Mouse (Mus musculus): Measurements from ENCODE around the gene Slco1a6. TPM values are rescaled to one million over a fixed set of nuclear protein-coding genes. Genes with fewer than 3 reads are reported as not detected.
"Not testable (repeated sequence)": the region's sequence is repeated elsewhere in the genome, so short reads cannot be mapped to it uniquely, and the experiment has no call there.

Slco1a6 gene
- polyA plus RNA-seq, 1 experiment from 2014 or later: 2.9 TPM

GRCm38 (mm10) chr6:142161171-142161570 lies 47.1 kb downstream of the Slco1a6 start:
- H3K4me1 ChIP-seq: no peaks in the 10 kb centered on the region
- H3K4me2 ChIP-seq: no peak overlapping the region
- no peaks in the 10 kb centered on the region for H3K27me3 ChIP-seq
- no peaks in the 10 kb centered on the region for H3K36me3 ChIP-seq
- no peaks in the 10 kb centered on the region for H3K9me3 ChIP-seq (replicated peaks)
- H3K27ac ChIP-seq: no peak overlapping the region
- 0 out of 2 replicates have a peak, but pooled peaks have one; percentile 29 for ATAC-seq (replicated peaks; ENCODE audit: low FRiP score)
- no peak overlapping the region for H3K4me3 ChIP-seq (replicated peaks)
- H3K9ac ChIP-seq: no peak overlapping the region
- WGBS: 84% methylated on average over 2 of the region's 2 CpGs

GRCm38 (mm10) chr6:142154081-142154480 lies 54.2 kb downstream of the Slco1a6 start:
- H3K36me3 ChIP-seq; H3K27ac ChIP-seq; H3K4me1 ChIP-seq; H3K9me3 ChIP-seq (replicated peaks); H3K27me3 ChIP-seq; H3K9ac ChIP-seq; ATAC-seq (replicated peaks; ENCODE audit: low FRiP score); H3K4me3 ChIP-seq (replicated peaks); H3K4me2 ChIP-seq: not testable (repeated sequence)
- 89% methylated on average over 3 of the region's 10 CpGs for WGBS

GRCm38 (mm10) chr6:142148371-142148770 lies 60.0 kb downstream of the Slco1a6 start:
- Histone ChIP-seq H3K4me1 (no peaks in the 10 kb centered on the region), H3K27me3 (no peaks in the 10 kb centered on the region), H3K9me3 (replicated peaks) (no peaks in the 10 kb centered on the region), H3K27ac (no peak overlapping the region), H3K36me3 (no peaks in the 10 kb centered on the region), H3K4me3 (replicated peaks) (no peak overlapping the region), H3K4me2 (no peak overlapping the region), H3K9ac (no peak overlapping the region)
- ATAC-seq (replicated peaks; ENCODE audit: low FRiP score): no peak
- 84% methylated on average over 1 of the region's 1 CpGs for WGBS

GRCm38 (mm10) chr6:142111667-142112305 lies 96.5 kb downstream of the Slco1a6 start:
- WGBS: 67% methylated on average over 3 of the region's 3 CpGs
- H3K9me3 ChIP-seq (replicated peaks): no peaks in the 10 kb centered on the region
- H3K4me1 ChIP-seq: 0 out of 2 replicates have a peak, but pooled peaks cover 4% of the 10 kb centered on the region
- no peak overlapping the region for H3K4me2 ChIP-seq
- peak; percentile 95 for ATAC-seq (replicated peaks; ENCODE audit: low FRiP score)
- H3K36me3 ChIP-seq: no peaks in the 10 kb centered on the region
- H3K27me3 ChIP-seq: no peaks in the 10 kb centered on the region
- H3K27ac ChIP-seq: no peak overlapping the region
- H3K4me3 ChIP-seq (replicated peaks): no peak overlapping the region
- H3K9ac ChIP-seq: no peak overlapping the region

GRCm38 (mm10) chr6:142091126-142091525 lies 117.2 kb downstream of the Slco1a6 start:
- no peak overlapping the region for H3K27ac ChIP-seq
- no peak overlapping the region for H3K4me2 ChIP-seq
- no peaks in the 10 kb centered on the region for H3K36me3 ChIP-seq
- H3K4me1 ChIP-seq: no peaks in the 10 kb centered on the region
- ATAC-seq (replicated peaks; ENCODE audit: low FRiP score): no peak
- 89% methylated on average over 3 of the region's 3 CpGs for WGBS
- no peaks in the 10 kb centered on the region for H3K9me3 ChIP-seq (replicated peaks)
- H3K9ac ChIP-seq: no peak overlapping the region
- H3K27me3 ChIP-seq: no peaks in the 10 kb centered on the region
- no peak overlapping the region for H3K4me3 ChIP-seq (replicated peaks)

GRCm38 (mm10) chr6:142058281-142058680 lies 150.0 kb downstream of the Slco1a6 start:
- H3K4me2 ChIP-seq; H3K36me3 ChIP-seq; ATAC-seq (replicated peaks; ENCODE audit: low FRiP score); H3K9ac ChIP-seq; H3K27me3 ChIP-seq; H3K27ac ChIP-seq; H3K4me1 ChIP-seq; H3K9me3 ChIP-seq (replicated peaks); H3K4me3 ChIP-seq (replicated peaks): not testable (repeated sequence)
- 85% methylated on average over 3 of the region's 3 CpGs for WGBS

GRCm38 (mm10) chr6:142047689-142048088 lies 160.6 kb downstream of the Slco1a6 start:
- Histone ChIP-seq H3K4me1 (no peaks in the 10 kb centered on the region), H3K9me3 (replicated peaks) (no peaks in the 10 kb centered on the region), H3K27me3 (no peaks in the 10 kb centered on the region), H3K36me3 (no peaks in the 10 kb centered on the region), H3K9ac (no peak overlapping the region), H3K4me3 (replicated peaks) (no peak overlapping the region), H3K4me2 (no peak overlapping the region), H3K27ac (no peak overlapping the region)
- 83% methylated on average over 1 of the region's 1 CpGs for WGBS
- ATAC-seq (replicated peaks; ENCODE audit: low FRiP score): no peak

- no peak overlapping the region for H3K4me3 ChIP-seq (replicated peaks)
- H3K9me3 ChIP-seq (replicated peaks): no peaks in the 10 kb centered on the region
- no peaks in the 10 kb centered on the region for H3K27me3 ChIP-seq
- no peak for ATAC-seq (replicated peaks; ENCODE audit: low FRiP score)
- H3K9ac ChIP-seq: no peak overlapping the region
- 92% methylated on average over 2 of the region's 2 CpGs for WGBS
- no peaks in the 10 kb centered on the region for H3K36me3 ChIP-seq
- H3K27ac ChIP-seq: no peak overlapping the region
- H3K4me1 ChIP-seq: no peaks in the 10 kb centered on the region
- H3K4me2 ChIP-seq: no peak overlapping the region
Observed at GRCm38 (mm10) chr6:142045746-142046145, 162.6 kb downstream of the Slco1a6 start.

GRCm38 (mm10) chr6:142041896-142042295 lies 166.4 kb downstream of the Slco1a6 start:
- Histone ChIP-seq H3K4me1 (0 out of 2 replicates have a peak, but pooled peaks cover 2% of the 10 kb centered on the region), H3K4me2 (no peak overlapping the region), H3K9ac (no peak overlapping the region), H3K4me3 (replicated peaks) (no peak overlapping the region), H3K27me3 (no peaks in the 10 kb centered on the region), H3K9me3 (replicated peaks) (no peaks in the 10 kb centered on the region), H3K27ac (no peak overlapping the region), H3K36me3 (no peaks in the 10 kb centered on the region)
- WGBS: 87% methylated on average over 3 of the region's 3 CpGs
- ATAC-seq (replicated peaks; ENCODE audit: low FRiP score): no peak

- 39% methylated on average over 16 of the region's 16 CpGs for WGBS
- ATAC-seq (replicated peaks; ENCODE audit: low FRiP score): peak; percentile 86
Observed at GRCm38 (mm10) chr6:142040306-142041175, 167.8 kb downstream of the Slco1a6 start.

GRCm38 (mm10) chr6:142035771-142036170 lies 172.6 kb downstream of the Slco1a6 start:
- Histone ChIP-seq H3K9me3 (replicated peaks) (no peaks in the 10 kb centered on the region), H3K9ac (no peak overlapping the region), H3K4me1 (0 out of 2 replicates have a peak, but pooled peaks cover 2% of the 10 kb centered on the region), H3K36me3 (no peaks in the 10 kb centered on the region), H3K4me3 (replicated peaks) (no peak overlapping the region), H3K4me2 (no peak overlapping the region), H3K27ac (no peak overlapping the region), H3K27me3 (no peaks in the 10 kb centered on the region)
- ATAC-seq (replicated peaks; ENCODE audit: low FRiP score): no peak
- 78% methylated on average over 2 of the region's 2 CpGs for WGBS

More at GRCm38 (mm10) chr6:142040306-142041175, 167.8 kb downstream of the Slco1a6 start:
- Histone ChIP-seq H3K4me1 (0 out of 2 replicates have a peak, but pooled peaks cover 2% of the 10 kb centered on the region), H3K4me2 (peak overlapping the region; percentile 29; the same call in 1 of the 2 replicates), H3K4me3 (replicated peaks) (no peak overlapping the region), H3K27me3 (no peaks in the 10 kb centered on the region), H3K9ac (no peak overlapping the region), H3K27ac (peak overlapping the region; percentile 56; the same call in 1 of the 2 replicates), H3K36me3 (no peaks in the 10 kb centered on the region), H3K9me3 (replicated peaks) (no peaks in the 10 kb centered on the region)

All from kidney, embryonic 15.5 days (tissue).